8 mouse cellular contexts compared by ENCODE assay signal in genomic region chr6:83070247-83070310, GRCm38 (mm10). TPM values are rescaled to one million over a fixed set of nuclear protein-coding genes. Genes with fewer than 3 reads are reported as not detected.
DNase-seq lines count a peak whose midpoint lies in the region; ATAC-seq and TF ChIP-seq lines count a peak whose summit lies in the region.

Gene Tlx2, minus strand, starts transcription at chr6:83070293.

- 0 out of 2 replicates have a peak within 1 kb of the TSS, but pooled peaks have one; percentile 12 for H3K9ac ChIP-seq in limb, embryonic 14.5 days (ENCODE audit: low read depth, low read length, severe bottlenecking)
- H3K9ac ChIP-seq in stomach, embryonic 14.5 days (replicated peaks; ENCODE audit: low read depth, low read length) = no peak within 1 kb of the TSS

- DNase-seq in adrenal gland, postnatal 10 days = no peak
- DNase-seq in adrenal gland, postnatal 14 days = no peak
- no peak for DNase-seq in limb, embryonic 14.5 days (ENCODE audit: low spot score)
- DNase-seq in urinary bladder, postnatal 36 days (ENCODE audit: low spot score in 2 of 2) = no peak
- no peak for DNase-seq in left cerebral cortex, postnatal 36 days (ENCODE audit: low spot score in 2 of 2)

- peak within 1 kb of the TSS; percentile 32 for H3K4me2 ChIP-seq in limb, embryonic 14.5 days (replicated peaks; ENCODE audit: low read depth, low read length, severe bottlenecking)
- peak within 1 kb of the TSS; percentile 28 for H3K4me2 ChIP-seq in stomach, embryonic 14.5 days (replicated peaks; ENCODE audit: low read depth, low read length)

- H3K27me3 ChIP-seq in megakaryocyte, embryonic 14.5 days (replicated peaks) = peaks cover 92% of the 10 kb centered on the region
- H3K27me3 ChIP-seq in limb, embryonic 14.5 days (ENCODE audit: control insufficient read depth, insufficient read depth, low read length) = peaks cover 93% of the 10 kb centered on the region
- H3K27me3 ChIP-seq in stomach, embryonic 14.5 days (ENCODE audit: control insufficient read depth, insufficient read depth, low read length) = peaks cover 81% of the 10 kb centered on the region

- H3K27ac ChIP-seq in limb, embryonic 14.5 days (replicated peaks; ENCODE audit: low read depth, low read length) = no peak within 1 kb of the TSS
- H3K27ac ChIP-seq in stomach, embryonic 14.5 days (ENCODE audit: low read length) = peak within 1 kb of the TSS; percentile 3; the same call in 1 of the 2 replicates

- peaks cover 13% of the 10 kb centered on the region for H3K36me3 ChIP-seq in megakaryocyte, embryonic 14.5 days (replicated peaks; ENCODE audit: low read length)
- no peaks in the 10 kb centered on the region for H3K36me3 ChIP-seq in limb, embryonic 14.5 days (ENCODE audit: control insufficient read depth, insufficient read depth, low read length)
- H3K36me3 ChIP-seq in stomach, embryonic 14.5 days (ENCODE audit: control insufficient read depth, insufficient read depth, low read length) = no peaks in the 10 kb centered on the region

- no peaks in the 10 kb centered on the region for H3K9me3 ChIP-seq in megakaryocyte, embryonic 14.5 days
- H3K9me3 ChIP-seq in limb, embryonic 14.5 days (ENCODE audit: control insufficient read depth, low read length) = no peaks in the 10 kb centered on the region
- no peaks in the 10 kb centered on the region for H3K9me3 ChIP-seq in stomach, embryonic 14.5 days (ENCODE audit: control insufficient read depth, low read depth, low read length)

- no peak for ATAC-seq in megakaryocyte, adult 5-6 weeks (ENCODE audit: poor library complexity, severe bottlenecking)
- no peak for ATAC-seq in limb, embryonic 14.5 days (ENCODE audit: low FRiP score, low read depth)
- ATAC-seq in stomach, embryonic 14.5 days (ENCODE audit: insufficient number of reproducible peaks, insufficient read depth, low FRiP score, low read depth) = no peak

- 0% methylated on average over 9 of the region's 10 CpGs for WGBS in limb, embryonic 14.5 days
- 1% methylated on average over 10 of the region's 10 CpGs for WGBS in stomach, embryonic 14.5 days

- peaks cover 52% of the 10 kb centered on the region for H3K4me1 ChIP-seq in megakaryocyte, embryonic 14.5 days
- no peaks in the 10 kb centered on the region for H3K4me1 ChIP-seq in limb, embryonic 14.5 days (ENCODE audit: control insufficient read depth, insufficient read depth, low read length)
- peaks cover 5% of the 10 kb centered on the region; the same call in 1 of the 2 replicates for H3K4me1 ChIP-seq in stomach, embryonic 14.5 days (ENCODE audit: control insufficient read depth, insufficient read depth, low read length)

- intact Hi-C loops in left cerebral cortex, postnatal 36 days (cut with DNase I) = loop anchor here (10.0 kb wide), 1 partner anchor 645 kb away; the partner anchor contains the start of gene Vax2

- no peak for TF ChIP-seq POLR2A in limb, embryonic 14.5 days (IDR thresholded peaks at IDR 0.05; ENCODE audit: borderline replicate concordance, extremely low read depth, insufficient read depth, insufficient read length)

- H3K4me3 ChIP-seq in megakaryocyte, embryonic 14.5 days (replicated peaks) = peak within 1 kb of the TSS; percentile 88
- H3K4me3 ChIP-seq in limb, embryonic 14.5 days (replicated peaks; ENCODE audit: low read length) = peak within 1 kb of the TSS; percentile 17
- peak within 1 kb of the TSS; percentile 26 for H3K4me3 ChIP-seq in stomach, embryonic 14.5 days (ENCODE audit: low read depth, low read length)

RNA-seq across cellular contexts. Expression of gene Tlx2, which starts in this region (rescaled TPM):
- 10 to 100 TPM; 11.9 to 14.3 TPM for total RNA-seq in adrenal gland, postnatal 10 days (2021)
- total RNA-seq in adrenal gland, postnatal 14 days (2021) = 9.4 and 10.4 TPM in 2 replicates
- not detected in 2 replicates for polyA plus RNA-seq in megakaryocyte, embryonic 14.5 days (2012; ENCODE audit: insufficient read depth, low replicate concordance)
- total RNA-seq in megakaryocyte, adult 5-6 weeks (2015) = not detected in 2 replicates
- total RNA-seq in megakaryocyte, adult 5-6 weeks (2017) = not detected in 2 replicates
- polyA plus RNA-seq in limb, embryonic 14.5 days (2012; rRNA removed) = 0.08 TPM in 1 of 2 replicates, not detected in the other
- polyA plus RNA-seq in limb, embryonic 14.5 days (2014; fragmentation: Nextera tagmentation; extraction: Ambion mirVana) = not detected in 2 replicates
- 8.4 and 9.2 TPM in 2 replicates for polyA plus RNA-seq in stomach, embryonic 14.5 days (2014; fragmentation: Nextera tagmentation; extraction: Ambion mirVana)
- total RNA-seq in left cerebral cortex, postnatal 36 days (2021) = not detected

Comparison
In these comparisons a context has a peak if more than half of its experiments do, and no peak if none do; other contexts are left out.
1. RNA of gene Tlx2 (total RNA-seq): 11.9 to 14.3 TPM in adrenal gland, postnatal 10 days and 9.4 to 10.4 TPM in adrenal gland, postnatal 14 days; not detected in megakaryocyte, adult 5-6 weeks and not detected in left cerebral cortex, postnatal 36 days; every median in the first group is over 10 times any median in the second.
2. H3K4me3 ChIP-seq: peak in every context shown above with its lines; median percentile 88 in megakaryocyte, embryonic 14.5 days; 26 in stomach, embryonic 14.5 days; 17 in limb, embryonic 14.5 days.